Mouse (Mus musculus) ES-E14 (cell line): Measurements from ENCODE around the gene H3f3b. TPM values are rescaled to one million over a fixed set of nuclear protein-coding genes. Genes with fewer than 3 reads are reported as not detected.

Source experiments
- DNase-seq: peaks from one replicate; pipeline ENCODE4 v3.0.0-alpha.2; 2013; ENCODE audit warnings: low read depth, low spot score
- H3K27ac ChIP-seq: 2 replicates; pipeline ENCODE4 v1.5.1; 2012; ENCODE audit warnings: low read depth, mild to moderate bottlenecking, low read length, moderate library complexity, mixed read lengths; ENCODE audit not compliant: poor library complexity, insufficient read depth, severe bottlenecking
- H3K36me3 ChIP-seq: 2 replicates; pipeline ENCODE4 v1.6.1; 2012; ENCODE audit warnings: mild to moderate bottlenecking, low read length, moderate library complexity, mixed read lengths; ENCODE audit not compliant: control insufficient read depth, poor library complexity, insufficient read depth, severe bottlenecking
- H3K4me1 ChIP-seq, 2 experiments: fragments of 150-350 bp in 1 of 2; sonication (generic) in 1 of 2; 2 replicates each; pipeline ENCODE4 v1.6.1; 2012; ENCODE audit warnings: low read length in 2 of 2, mild to moderate bottlenecking in 1 of 2, mixed read lengths in 1 of 2; ENCODE audit not compliant: control insufficient read depth in 2 of 2, insufficient read depth in 2 of 2, poor library complexity in 1 of 2
- H3K4me3 ChIP-seq, 2 experiments: fragments of 150-350 bp in 1 of 2; sonication (generic) in 1 of 2; 2 replicates each; pipeline ENCODE4 v1.5.1; 2012; ENCODE audit warnings: low read length in 2 of 2, low read depth in 1 of 2, mild to moderate bottlenecking in 1 of 2, mixed read lengths in 1 of 2; ENCODE audit not compliant: insufficient read depth in 1 of 2, poor library complexity in 1 of 2, severe bottlenecking in 1 of 2
- H3K9ac ChIP-seq: 2 replicates; pipeline ENCODE4 v1.6.1; 2012; ENCODE audit warnings: low read depth, mild to moderate bottlenecking, low read length, mixed read lengths; ENCODE audit not compliant: poor library complexity, insufficient read depth, severe bottlenecking
- H3K9me3 ChIP-seq: fragments of 150-350 bp; sonication (generic); 2 replicates; pipeline ENCODE4 v1.6.1; 2012; ENCODE audit warnings: low read depth, mild to moderate bottlenecking, low read length; ENCODE audit not compliant: control insufficient read depth, insufficient read depth
- CHD2 ChIP-seq: IDR thresholded peaks from 2 replicates; pipeline ENCODE4 v1.6.1; 2014; ENCODE audit warnings: mild to moderate bottlenecking, low read depth, low read length, inconsistent platforms
- HCFC1 ChIP-seq: IDR thresholded peaks from 2 replicates; pipeline ENCODE4 v1.6.1; 2012; ENCODE audit warnings: low read length, inconsistent platforms, borderline replicate concordance; ENCODE audit not compliant: insufficient read depth
- MAFK ChIP-seq: IDR thresholded peaks from 2 replicates; pipeline ENCODE4 v1.6.1; 2014; ENCODE audit warnings: mild to moderate bottlenecking, low read depth, low read length, inconsistent platforms; ENCODE audit not compliant: insufficient read depth
- ZC3H11A ChIP-seq: IDR thresholded peaks from 2 replicates; pipeline ENCODE4 v1.6.1; 2012; ENCODE audit warnings: low read depth, mild to moderate bottlenecking, inconsistent platforms, low read length, borderline replicate concordance
- ZNF384 ChIP-seq: IDR thresholded peaks from 2 replicates; pipeline ENCODE4 v1.6.1; 2012; ENCODE audit warnings: low read depth, low read length, inconsistent platforms
- in situ Hi-C, 2 experiments: fragments of 600-800 bp; cut with MboI; formaldehyde crosslinking; loops; one replicate each; pipeline ENCODE4 v1.15.1; 2025; ENCODE audit warnings: low sequenced_read_pairs in 2 of 2, inconsistent platforms in 1 of 2; ENCODE audit not compliant: unreplicated experiment in 2 of 2
- total RNA-seq: library from RNA; depleted of rRNA; stranded (reverse); fragments of 300-350 nt; gene quantifications from 2 replicates; pipeline ENCODE4 v1.2.3, GENCODE M21; 2012

H3f3b gene
- total RNA-seq, 1 experiment = 729 TPM

DNA sequence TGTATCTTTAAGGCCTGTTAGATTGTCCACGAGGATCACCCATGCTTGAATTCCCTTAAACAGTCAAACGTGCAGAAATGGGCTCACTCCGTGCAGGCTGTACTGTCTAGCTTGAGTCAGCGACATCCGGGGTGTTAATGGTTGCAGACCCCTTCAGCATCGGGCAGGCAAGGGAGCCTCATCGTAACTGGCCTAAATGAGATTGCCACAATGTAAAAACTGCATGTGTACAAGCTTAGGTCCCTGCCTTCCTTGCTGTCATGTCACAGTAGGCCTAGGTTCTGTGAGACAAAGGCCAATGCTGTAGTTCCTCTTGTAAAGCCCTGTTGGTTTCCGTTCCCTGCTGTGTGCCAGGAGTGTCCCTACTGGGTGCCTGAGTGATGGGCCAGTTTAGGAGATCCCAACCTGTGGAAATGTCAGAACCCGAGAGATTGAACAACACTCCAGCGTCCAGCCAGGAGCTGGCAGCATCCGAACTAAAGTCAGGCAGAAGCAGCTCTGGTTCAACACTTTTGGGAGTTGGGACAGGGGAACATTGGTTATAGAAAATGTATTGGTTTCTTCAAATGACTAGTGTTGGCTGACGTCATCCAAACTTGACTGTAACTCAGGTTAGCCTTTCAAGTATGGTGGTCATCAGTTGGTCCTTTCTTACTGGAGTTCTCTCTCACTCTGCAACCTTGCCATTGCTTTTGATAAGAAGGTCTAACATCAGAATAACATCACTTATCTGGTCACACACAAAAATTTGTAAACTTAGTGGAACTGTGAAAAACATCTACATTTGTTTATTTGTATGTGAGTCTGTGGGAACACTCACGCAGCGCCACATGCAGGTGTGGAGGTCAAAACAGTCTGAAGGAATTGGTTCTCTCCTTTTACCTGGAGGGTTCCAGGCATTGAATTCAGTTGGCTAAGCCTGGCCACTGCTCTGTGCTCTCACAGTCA, 3.4 kb upstream of the H3f3b start:
- H3K4me1 ChIP-seq = peaks cover 2 to 4% of the 10 kb centered on the region in 2 experiments; a peak in 1 of 4 replicates
- in situ Hi-C loops = no loop called here
- DNase-seq = no peak

DNA sequence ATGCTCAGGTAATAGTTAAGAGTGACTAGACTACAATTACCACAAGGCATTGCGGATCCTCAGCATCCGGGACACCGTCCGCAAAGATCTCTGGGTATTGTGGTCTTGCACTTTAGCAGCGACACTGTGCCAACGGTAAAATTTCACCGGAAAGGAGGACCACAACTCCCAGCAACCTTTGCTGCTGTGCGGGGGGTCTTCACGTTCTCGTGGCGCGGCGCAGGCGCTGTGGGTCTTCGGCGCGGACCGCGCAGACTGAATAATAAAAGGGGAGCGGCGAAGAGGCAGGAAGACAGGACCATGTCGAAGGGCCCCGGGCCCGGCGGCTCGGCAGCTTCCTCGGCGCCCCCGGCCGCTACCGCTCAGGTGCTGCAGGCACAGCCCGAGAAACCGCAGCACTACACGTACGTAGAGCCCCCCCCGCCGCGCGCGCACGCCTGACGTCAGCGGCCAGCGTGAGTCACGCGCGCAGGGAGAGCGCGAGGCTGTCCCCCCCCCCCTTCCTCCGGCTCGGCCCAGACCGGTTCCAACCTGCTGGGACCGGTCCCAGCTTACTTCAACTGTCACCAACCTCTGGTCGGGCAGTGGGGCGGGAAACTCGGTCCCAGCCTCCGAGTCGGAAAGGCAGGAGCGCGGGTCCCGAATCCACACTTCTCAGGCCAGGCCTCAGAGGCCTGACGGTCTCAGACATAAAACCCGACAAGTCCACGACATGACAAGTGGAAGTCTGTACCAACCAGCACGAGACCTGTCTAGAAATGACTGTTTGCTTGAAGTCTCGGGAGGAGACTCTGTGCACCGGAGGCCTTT, 2.5 kb upstream of the H3f3b start, which contains the start of gene Unk:
TSS of gene Unk (plus strand) at position 235 of the 810 bp plus-strand sequence.
- DNase-seq = peak; percentile 97
- peak within 1 kb of the TSS; percentile 71 to 93 for H3K4me3 ChIP-seq
- H3K4me1 ChIP-seq = peaks cover 2 to 4% of the 10 kb centered on the region in 2 experiments; a peak in 1 of 4 replicates
- TF ChIP-seq HCFC1 (peak; percentile 99), ZNF384 (no peak), CHD2 (peak; percentile 70)
- no peaks in the 10 kb centered on the region for H3K9me3 ChIP-seq
- peak within 1 kb of the TSS; percentile 99 for H3K9ac ChIP-seq
- H3K36me3 ChIP-seq = peaks cover 6% of the 10 kb centered on the region; the same call in 1 of the 2 replicates
- in situ Hi-C loops = no loop called here
- peak within 1 kb of the TSS; percentile 99 for H3K27ac ChIP-seq

More for the DNA sequence above, 3.4 kb upstream of the H3f3b start:
- Histone ChIP-seq H3K27ac (peak overlapping the region; percentile 99), H3K9ac (peak overlapping the region; percentile 99), H3K9me3 (no peaks in the 10 kb centered on the region), H3K4me3 (peak overlapping the region; percentile 71 to 93), H3K36me3 (peaks cover 6% of the 10 kb centered on the region; the same call in 1 of the 2 replicates)
- TF ChIP-seq CHD2 (no peak), ZNF384 (no peak), ZC3H11A (no peak), MAFK (no peak)

DNA sequence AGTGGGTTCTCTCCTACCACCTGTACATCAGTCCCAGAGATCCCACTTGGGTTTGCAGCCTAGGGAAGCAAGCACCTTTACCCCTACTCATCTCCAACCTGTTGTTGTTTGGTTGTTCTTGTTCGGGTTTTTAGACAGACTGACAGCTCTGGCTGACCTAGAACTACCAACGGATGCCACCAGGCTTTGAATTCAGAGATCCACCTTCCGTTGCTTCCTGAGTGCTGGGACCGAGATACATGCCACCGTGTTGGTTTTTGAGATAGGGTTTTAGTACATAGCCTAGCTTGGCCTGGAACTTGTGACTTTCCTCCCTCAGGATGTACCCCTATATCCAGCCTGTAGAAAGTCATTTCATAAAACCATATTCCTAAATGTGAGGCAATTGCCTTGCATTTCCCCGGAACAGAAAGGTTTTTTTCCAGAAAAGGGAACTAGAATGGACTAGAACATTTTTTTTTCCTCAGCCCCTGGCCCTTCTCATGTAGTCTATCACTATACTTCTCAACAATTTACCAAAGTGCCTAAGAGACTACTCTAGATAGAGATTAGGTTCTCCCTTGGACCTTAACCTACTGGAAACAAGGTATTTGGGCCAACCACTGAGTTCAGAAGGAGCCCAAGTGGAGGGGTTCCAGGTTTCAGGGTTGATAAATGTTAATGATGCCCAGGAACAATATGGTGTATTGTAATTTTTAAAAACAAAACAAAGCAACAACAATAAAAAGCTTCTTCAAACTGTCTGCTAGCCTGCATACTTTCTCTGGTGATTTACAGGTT, 1.5 kb upstream of the H3f3b start:
- Histone ChIP-seq H3K4me1 (peaks cover 2 to 4% of the 10 kb centered on the region in 2 experiments; a peak in 1 of 4 replicates), H3K36me3 (no peaks in the 10 kb centered on the region), H3K27ac (no peak overlapping the region), H3K9ac (peak overlapping the region; percentile 47; the same call in 1 of the 2 replicates), H3K9me3 (no peaks in the 10 kb centered on the region), H3K4me3 (peak overlapping the region; percentile 53 to 68; a peak in 3 of 4 replicates)
- TF ChIP-seq MAFK = no peak
- TF ChIP-seq CHD2 = no peak
- TF ChIP-seq HCFC1 = no peak
- TF ChIP-seq ZC3H11A = no peak
- in situ Hi-C loops = no loop called here
- no peak for DNase-seq
